Mouse (Mus musculus): ENCODE results near the gene Asb5. TPM values are rescaled to one million over a fixed set of nuclear protein-coding genes. Genes with fewer than 3 reads are reported as not detected.
"Not testable (repeated sequence)": the region's sequence is repeated elsewhere in the genome, so short reads cannot be mapped to it uniquely, and the experiment has no call there.

The Asb5 gene
- polyA plus RNA-seq, 1 experiment = 2.0 TPM

GRCm38 (mm10) chr8:54537285-54537684, 7.9 kb downstream of the Asb5 start:
- DNase-seq (ENCODE audit: low read depth) = no peak

GRCm38 (mm10) chr8:54541331-54541730, 12.0 kb downstream of the Asb5 start:
- no peak for DNase-seq (ENCODE audit: low read depth)

GRCm38 (mm10) chr8:54548383-54548782, 19.0 kb downstream of the Asb5 start:
- no peak for DNase-seq (ENCODE audit: low read depth)

- no peak for DNase-seq (ENCODE audit: low read depth)
Observed at GRCm38 (mm10) chr8:54550026-54550574, 20.7 kb downstream of the Asb5 start.

GRCm38 (mm10) chr8:54554921-54555320, 25.5 kb downstream of the Asb5 start:
- DNase-seq (ENCODE audit: low read depth) = no peak

GRCm38 (mm10) chr8:54562137-54562536, 32.8 kb downstream of the Asb5 start:
- DNase-seq (ENCODE audit: low read depth) = no peak

GRCm38 (mm10) chr8:54565181-54565580, 35.8 kb downstream of the Asb5 start:
- no peak for DNase-seq (ENCODE audit: low read depth)

GRCm38 (mm10) chr8:54565603-54566260, 36.4 kb downstream of the Asb5 start:
- DNase-seq (ENCODE audit: low read depth) = no peak

GRCm38 (mm10) chr8:54567168-54567567, 37.8 kb downstream of the Asb5 start:
- DNase-seq (ENCODE audit: low read depth) = no peak

GRCm38 (mm10) chr8:54570618-54571609, 41.5 kb downstream of the Asb5 start:
- no peak for DNase-seq (ENCODE audit: low read depth)

GRCm38 (mm10) chr8:54581436-54581835, 52.1 kb downstream of the Asb5 start:
- no peak for DNase-seq (ENCODE audit: low read depth)

- DNase-seq (ENCODE audit: low read depth) = no peak
Observed at GRCm38 (mm10) chr8:54582886-54583285, 53.5 kb downstream of the Asb5 start.

GRCm38 (mm10) chr8:54594634-54595033, 65.3 kb downstream of the Asb5 start:
- DNase-seq (ENCODE audit: low read depth) = no peak

- no peak for DNase-seq (ENCODE audit: low read depth)
Observed at GRCm38 (mm10) chr8:54596051-54596450, 66.7 kb downstream of the Asb5 start.

GRCm38 (mm10) chr8:54596940-54597339, 67.6 kb downstream of the Asb5 start:
- DNase-seq (ENCODE audit: low read depth) = no peak

GRCm38 (mm10) chr8:54597386-54597785, 68.0 kb downstream of the Asb5 start:
- DNase-seq (ENCODE audit: low read depth) = no peak

GRCm38 (mm10) chr8:54600671-54601251, 71.4 kb downstream of the Asb5 start, which contains the start of gene Spata4:
TSS of gene Spata4 (plus strand) at chr8:54600781.
- DNase-seq (ENCODE audit: low read depth) = no peak

GRCm38 (mm10) chr8:54603440-54603839, 74.1 kb downstream of the Asb5 start:
- no peak for DNase-seq (ENCODE audit: low read depth)

- DNase-seq (ENCODE audit: low read depth) = no peak
Observed at GRCm38 (mm10) chr8:54609336-54609735, 80.0 kb downstream of the Asb5 start.

GRCm38 (mm10) chr8:54610238-54610637, 80.9 kb downstream of the Asb5 start:
- no peak for DNase-seq (ENCODE audit: low read depth)

GRCm38 (mm10) chr8:54616710-54617109, 87.3 kb downstream of the Asb5 start:
- not testable (repeated sequence) for DNase-seq (ENCODE audit: low read depth)

Data from gonadal fat pad, adult 2 months (tissue).